Mouse (Mus musculus): Measurements from ENCODE around the gene Gm21704. TPM values are rescaled to one million over a fixed set of nuclear protein-coding genes. Genes with fewer than 3 reads are reported as not detected.
"Not testable (repeated sequence)": the region's sequence is repeated elsewhere in the genome, so short reads cannot be mapped to it uniquely, and the experiment has no call there.

Gene Gm21704
- total RNA-seq (2021): not detected

- intact Hi-C loops (cut with DNase I); DNase-seq (ENCODE audit: low spot score in 2 of 2): not testable (repeated sequence)
Observed at GRCm38 (mm10) chrY:3410067-3410466, at the start of gene Gm21704, which contains the start of gene Gm21708. Gene Gm21704, minus strand, starts transcription at chrY:3410167. Gene Gm21708, minus strand, starts transcription at chrY:3410167.

GRCm38 (mm10) chrY:3345229-3345628, 64.7 kb downstream of the Gm21704 start, which contains the start of gene Gm21693:
Gene Gm21693, minus strand, starts transcription at chrY:3345329.
- DNase-seq (ENCODE audit: low spot score in 2 of 2); intact Hi-C loops (cut with DNase I): not testable (repeated sequence)

- DNase-seq (ENCODE audit: low spot score in 2 of 2): not testable (repeated sequence)
Observed at GRCm38 (mm10) chrY:3340661-3341060, 69.3 kb downstream of the Gm21704 start.

More at GRCm38 (mm10) chrY:3340661-3341060, 69.3 kb downstream of the Gm21704 start:
- intact Hi-C loops (cut with DNase I): not testable (repeated sequence)

Other genes starting within 250 kb of the Gm21704 start
- gene Gm21677, start 103.7 kb downstream of the Gm21704 start, total RNA-seq (2021): not detected
- not detected for gene Gm21693, start 64.8 kb downstream of the Gm21704 start, total RNA-seq (2021)
- not detected for gene Gm21708, start within 50 bp of the Gm21704 start, total RNA-seq (2021)

All from left cerebral cortex, postnatal 36 days (tissue).